Mouse (Mus musculus) liver, embryonic 16.5 days (tissue): ENCODE data around the gene Ube2d3. TPM values are rescaled to one million over a fixed set of nuclear protein-coding genes. Genes with fewer than 3 reads are reported as not detected.
A peak's percentile ranks its signal among the peaks of the same experiment; 100 is the strongest.
"Not testable (repeated sequence)": the region's sequence is repeated elsewhere in the genome, so short reads cannot be mapped to it uniquely, and the experiment has no call there.

Experiments used
- ATAC-seq: fragments of 200-750 bp; cut with Nextera tagmentation; 2 replicates; pipeline ENCODE4 v1.8.0; 2017; ENCODE audit warnings: low read depth, mild to moderate bottlenecking, moderate number of reproducible peaks, moderate library complexity
- H3K27ac ChIP-seq: fragments of 300-500 bp; sonication (generic); 2 replicates; pipeline ENCODE4 v1.5.1; 2014; ENCODE audit warnings: mild to moderate bottlenecking, low read length
- H3K27me3 ChIP-seq: fragments of 300-500 bp; sonication (generic); 2 replicates; pipeline ENCODE4 v1.6.1; 2014; ENCODE audit warnings: low read depth, low read length, mixed read lengths; ENCODE audit not compliant: control insufficient read depth, insufficient read depth
- H3K36me3 ChIP-seq: fragments of 300-500 bp; sonication (generic); 2 replicates; pipeline ENCODE4 v1.6.1; 2014; ENCODE audit warnings: mild to moderate bottlenecking; ENCODE audit not compliant: control insufficient read depth, insufficient read depth
- H3K4me1 ChIP-seq: fragments of 300-500 bp; sonication (generic); 2 replicates; pipeline ENCODE4 v1.6.1; 2014; ENCODE audit warnings: low read depth, low read length, mixed read lengths; ENCODE audit not compliant: control insufficient read depth
- H3K4me2 ChIP-seq: fragments of 300-500 bp; sonication (generic); 2 replicates; pipeline ENCODE4 v1.6.1; 2014; ENCODE audit warnings: low read depth, low read length, mixed read lengths
- H3K4me3 ChIP-seq: fragments of 300-500 bp; sonication (generic); 2 replicates; pipeline ENCODE4 v1.5.1; 2014; ENCODE audit warnings: low read depth, mild to moderate bottlenecking, low read length
- H3K9ac ChIP-seq: fragments of 300-500 bp; sonication (generic); 2 replicates; pipeline ENCODE4 v1.6.1; 2014; ENCODE audit warnings: low read depth, low read length
- H3K9me3 ChIP-seq: fragments of 300-500 bp; sonication (generic); replicated peaks from 2 replicates; pipeline ENCODE4 v1.6.1; 2016; ENCODE audit warnings: low read length; ENCODE audit not compliant: control insufficient read depth
- WGBS: fragments of 180-500 bp; shearing (Covaris S2); extraction: QIAGEN DNeasy Blood & Tissue Kit; methylation state at CpG from one replicate; pipeline ENCODE4 v1.1.7; 2014; ENCODE audit not compliant: insufficient replicate concordance; 5-methylcytosine and 5-hydroxymethylcytosine counted together
- polyA plus RNA-seq: library from polyadenylated mRNA; unstranded; fragments of >200 nt; fragmentation: Nextera tagmentation; extraction: Ambion mirVana; gene quantifications from 2 replicates; pipeline ENCODE4 v1.2.1, GENCODE M21; 2015

The Ube2d3 gene
- polyA plus RNA-seq, 1 experiment from 2014 or later = 233 TPM

DNA sequence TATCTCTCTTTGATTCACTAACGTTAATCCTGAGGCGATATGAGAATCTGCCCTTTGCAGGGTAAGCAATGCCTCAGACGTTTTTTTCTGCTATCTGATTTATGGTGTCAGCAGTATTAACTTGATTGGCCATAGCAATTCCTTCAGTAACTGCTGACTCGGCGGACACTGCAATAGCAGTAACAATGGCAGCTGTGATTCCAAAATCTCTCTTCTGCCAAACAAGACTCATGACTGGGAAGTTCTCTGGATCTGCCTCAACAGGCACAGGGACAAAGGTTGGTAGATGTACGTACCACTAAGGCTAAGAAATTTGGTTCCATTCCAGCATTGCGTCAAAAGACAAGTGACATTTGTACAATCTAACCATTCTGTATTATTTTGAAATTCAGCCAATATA is 55.4 kb downstream of the Ube2d3 start:
- not testable (repeated sequence) for H3K9ac ChIP-seq, H3K4me3 ChIP-seq, H3K27me3 ChIP-seq, H3K9me3 ChIP-seq, H3K4me2 ChIP-seq, H3K27ac ChIP-seq, ATAC-seq, H3K36me3 ChIP-seq, H3K4me1 ChIP-seq
- 71% methylated on average over 7 of the region's 7 CpGs for WGBS

DNA sequence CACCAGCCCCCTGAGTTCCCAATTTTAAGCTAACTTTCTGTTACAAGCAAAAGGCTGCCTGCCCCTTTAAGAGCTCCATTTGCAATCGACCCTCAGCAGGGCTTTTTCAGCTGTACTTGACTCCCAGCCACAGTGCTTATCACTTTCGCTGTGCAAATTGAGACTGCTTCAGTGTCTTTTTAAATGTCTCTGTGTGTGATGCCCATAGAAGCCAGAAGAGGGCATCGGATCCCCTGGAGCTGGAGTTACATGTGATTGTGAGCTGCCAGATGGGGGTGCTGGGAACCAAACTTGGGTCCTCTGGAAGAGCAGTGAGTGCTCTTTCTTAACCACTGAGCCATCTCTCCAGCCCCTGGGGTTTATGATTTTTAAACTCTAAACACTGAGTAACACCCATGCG is 60.0 kb downstream of the Ube2d3 start:
- 77% methylated on average over 4 of the region's 4 CpGs for WGBS
- not testable (repeated sequence) for ATAC-seq

DNA sequence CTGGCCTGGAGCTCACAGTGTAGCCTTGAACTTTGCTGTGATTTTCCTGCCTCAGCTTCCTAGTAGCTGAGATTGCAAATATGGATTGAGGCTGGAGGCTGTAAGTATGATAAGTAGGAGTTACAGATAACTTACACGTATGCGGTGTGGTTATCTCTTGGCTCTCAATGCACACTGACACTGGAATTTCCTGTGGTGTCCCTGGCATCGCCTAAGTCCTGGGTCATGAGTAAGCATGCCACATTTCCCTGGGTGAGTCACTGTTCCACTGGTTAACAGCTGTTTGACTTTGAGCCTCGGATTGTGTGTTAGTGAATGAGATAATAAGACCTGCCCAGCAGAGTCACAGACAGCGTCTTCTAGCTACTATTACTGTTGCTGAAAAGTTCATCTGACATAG is 60.9 kb downstream of the Ube2d3 start:
- H3K4me2 ChIP-seq = no peak overlapping the region
- no peak overlapping the region for H3K27ac ChIP-seq
- no peak overlapping the region for H3K9ac ChIP-seq
- no peak overlapping the region for H3K4me3 ChIP-seq
- no peaks in the 10 kb centered on the region for H3K36me3 ChIP-seq
- 18% methylated on average over 5 of the region's 5 CpGs for WGBS
- H3K27me3 ChIP-seq = no peaks in the 10 kb centered on the region
- H3K4me1 ChIP-seq = no peaks in the 10 kb centered on the region
- H3K9me3 ChIP-seq = no peaks in the 10 kb centered on the region; the same call in 1 of the 2 replicates
- peak; percentile 43 for ATAC-seq

More for the DNA sequence above, 60.0 kb downstream of the Ube2d3 start:
- H3K4me1 ChIP-seq, H3K9me3 ChIP-seq, H3K4me3 ChIP-seq, H3K36me3 ChIP-seq, H3K27ac ChIP-seq, H3K4me2 ChIP-seq, H3K9ac ChIP-seq, H3K27me3 ChIP-seq: not testable (repeated sequence)

DNA sequence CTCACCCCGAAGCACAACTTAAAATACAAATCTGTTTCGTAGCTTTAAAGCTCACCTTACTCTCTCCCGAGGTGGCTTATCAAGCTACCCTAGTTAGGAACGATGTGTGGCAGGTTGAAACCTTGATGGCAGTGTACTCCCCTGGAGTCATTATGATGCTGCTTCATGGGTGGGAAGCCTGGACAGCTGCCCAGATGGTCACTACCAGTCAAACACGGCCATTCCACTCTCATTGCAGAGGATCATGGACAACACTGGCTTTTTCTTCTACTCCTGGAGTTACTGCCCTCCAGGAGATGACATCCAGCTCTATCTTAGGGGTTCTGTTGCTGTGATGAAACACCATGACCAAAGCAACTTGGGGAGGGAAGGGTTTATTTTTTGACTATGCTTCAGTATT is 65.2 kb downstream of the Ube2d3 start:
- H3K4me1 ChIP-seq = no peaks in the 10 kb centered on the region
- H3K4me3 ChIP-seq = no peak overlapping the region
- no peaks in the 10 kb centered on the region for H3K27me3 ChIP-seq
- no peak overlapping the region for H3K9ac ChIP-seq
- H3K9me3 ChIP-seq = no peaks in the 10 kb centered on the region; the same call in 1 of the 2 replicates
- H3K36me3 ChIP-seq = no peaks in the 10 kb centered on the region
- H3K27ac ChIP-seq = no peak overlapping the region
- no peak for ATAC-seq
- H3K4me2 ChIP-seq = no peak overlapping the region
- 55% methylated on average over 5 of the region's 5 CpGs for WGBS

GRCm38 (mm10) chr3:135505369-135505909 is 67.5 kb downstream of the Ube2d3 start:
- ATAC-seq = no peak
- 53% methylated on average over 10 of the region's 10 CpGs for WGBS
- Histone ChIP-seq H3K9me3 (no peaks in the 10 kb centered on the region), H3K4me1 (no peaks in the 10 kb centered on the region), H3K27ac (no peak overlapping the region), H3K4me3 (no peak overlapping the region), H3K36me3 (no peaks in the 10 kb centered on the region), H3K27me3 (no peaks in the 10 kb centered on the region), H3K9ac (no peak overlapping the region), H3K4me2 (no peak overlapping the region)

GRCm38 (mm10) chr3:135505916-135506482 is 68.0 kb downstream of the Ube2d3 start:
- Histone ChIP-seq H3K27me3 (no peaks in the 10 kb centered on the region), H3K4me3 (no peak overlapping the region), H3K27ac (no peak overlapping the region), H3K36me3 (no peaks in the 10 kb centered on the region), H3K4me1 (no peaks in the 10 kb centered on the region), H3K9ac (no peak overlapping the region), H3K9me3 (no peaks in the 10 kb centered on the region), H3K4me2 (no peak overlapping the region)
- WGBS = 76% methylated on average over 13 of the region's 13 CpGs
- no peak for ATAC-seq

GRCm38 (mm10) chr3:135507506-135507905 is 69.6 kb downstream of the Ube2d3 start:
- H3K9me3 ChIP-seq = no peaks in the 10 kb centered on the region
- no peaks in the 10 kb centered on the region for H3K4me1 ChIP-seq
- WGBS = 79% methylated on average over 7 of the region's 7 CpGs
- no peaks in the 10 kb centered on the region for H3K36me3 ChIP-seq
- ATAC-seq = no peak
- no peak overlapping the region for H3K4me2 ChIP-seq
- H3K9ac ChIP-seq = no peak overlapping the region
- no peak overlapping the region for H3K27ac ChIP-seq
- H3K27me3 ChIP-seq = no peaks in the 10 kb centered on the region
- H3K4me3 ChIP-seq = no peak overlapping the region

DNA sequence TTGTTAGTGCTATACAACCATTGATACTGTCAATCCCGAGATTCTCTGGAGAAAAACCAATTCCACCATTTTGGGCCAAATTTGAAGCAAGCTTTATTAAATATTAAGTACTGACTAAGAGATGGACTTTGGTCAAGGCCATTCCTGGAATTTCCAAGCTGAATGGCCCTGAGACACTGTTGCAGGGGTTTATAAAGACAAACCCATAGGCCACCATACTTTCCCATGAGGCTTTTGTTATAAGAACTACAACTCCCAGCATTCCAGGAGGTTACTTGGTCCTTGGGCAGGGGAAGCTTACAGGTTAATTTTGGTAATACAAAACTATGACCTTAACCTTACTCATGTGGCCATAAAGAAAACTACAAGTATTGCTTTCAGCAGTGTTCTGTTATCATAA is 70.2 kb downstream of the Ube2d3 start:
- H3K4me3 ChIP-seq = no peak overlapping the region
- no peaks in the 10 kb centered on the region for H3K27me3 ChIP-seq
- no peak for ATAC-seq
- no peak overlapping the region for H3K27ac ChIP-seq
- no peak overlapping the region for H3K9ac ChIP-seq
- WGBS = 61% methylated on average over 1 of the region's 1 CpGs
- H3K9me3 ChIP-seq = no peaks in the 10 kb centered on the region
- H3K4me1 ChIP-seq = no peaks in the 10 kb centered on the region
- no peak overlapping the region for H3K4me2 ChIP-seq
- H3K36me3 ChIP-seq = no peaks in the 10 kb centered on the region

DNA sequence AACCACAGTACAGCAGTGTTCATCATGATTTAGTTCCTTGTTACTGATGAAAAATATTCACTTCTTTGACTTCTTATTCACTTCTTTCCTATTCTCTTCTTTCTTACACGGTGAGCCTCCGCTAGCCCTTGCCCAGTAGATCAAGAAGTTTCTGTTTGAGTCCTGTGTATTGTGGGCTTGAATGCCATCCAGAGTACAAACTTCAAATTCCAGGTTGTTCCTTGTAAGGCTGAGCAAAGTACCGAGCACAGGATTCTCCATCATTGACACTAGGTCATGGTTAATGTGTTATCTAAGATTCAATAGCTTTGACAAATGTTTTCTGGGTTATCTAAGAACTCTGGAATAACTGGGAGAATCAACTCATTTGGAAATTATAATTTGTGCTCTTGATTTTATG is 72.4 kb downstream of the Ube2d3 start:
- no peak for ATAC-seq
- Histone ChIP-seq H3K9ac (no peak overlapping the region), H3K4me2 (no peak overlapping the region), H3K9me3 (no peaks in the 10 kb centered on the region), H3K4me1 (no peaks in the 10 kb centered on the region), H3K36me3 (no peaks in the 10 kb centered on the region), H3K27ac (no peak overlapping the region), H3K27me3 (no peaks in the 10 kb centered on the region), H3K4me3 (no peak overlapping the region)
- 78% methylated on average over 3 of the region's 3 CpGs for WGBS
